Mouse (Mus musculus): ENCODE data around the gene Rrp1.

- TF ChIP-seq CTCF (IDR thresholded peaks at IDR 0.05) = no peak
- TF ChIP-seq EP300 (IDR thresholded peaks at IDR 0.05) = no peak
Observed at GRCm38 (mm10) chr10:78413152-78413520, 293 bp upstream of the Rrp1 start.
